Mouse (Mus musculus): ENCODE data around the gene Vps9d1.
"Not testable (repeated sequence)": the region's sequence is repeated elsewhere in the genome, so short reads cannot be mapped to it uniquely, and the experiment has no call there.

Vps9d1 gene

GRCm38 (mm10) chr8:123254099-123254885 lies at the start of gene Vps9d1, which contains the start of gene Zfp276:
TSS of gene Vps9d1 (minus strand) at chr8:123254348.
TSS of gene Zfp276 (plus strand) at chr8:123254195.
- in situ Hi-C loops (cut with MboI), result no loop called here

GRCm38 (mm10) chr8:123298301-123298700 lies 44.2 kb upstream of the Vps9d1 start:
- in situ Hi-C loops (cut with MboI), result no loop called here

GRCm38 (mm10) chr8:123292785-123293184 lies 38.6 kb upstream of the Vps9d1 start:
- in situ Hi-C loops (cut with MboI), result no loop called here

- in situ Hi-C loops (cut with MboI), result no loop called here
Measured at GRCm38 (mm10) chr8:123292281-123292680, 38.1 kb upstream of the Vps9d1 start.

GRCm38 (mm10) chr8:123291716-123292115 lies 37.6 kb upstream of the Vps9d1 start:
- in situ Hi-C loops (cut with MboI), result no loop called here

GRCm38 (mm10) chr8:123290679-123291078 lies 36.5 kb upstream of the Vps9d1 start:
- in situ Hi-C loops (cut with MboI), result no loop called here

GRCm38 (mm10) chr8:123290166-123290565 lies 36.0 kb upstream of the Vps9d1 start:
- in situ Hi-C loops (cut with MboI), result no loop called here

- in situ Hi-C loops (cut with MboI), result no loop called here
Measured at GRCm38 (mm10) chr8:123287362-123287761, 33.2 kb upstream of the Vps9d1 start.

- in situ Hi-C loops (cut with MboI), result no loop called here
Measured at GRCm38 (mm10) chr8:123284493-123284892, 30.3 kb upstream of the Vps9d1 start.

GRCm38 (mm10) chr8:123283991-123284390 lies 29.8 kb upstream of the Vps9d1 start:
- in situ Hi-C loops (cut with MboI), result no loop called here

GRCm38 (mm10) chr8:123282994-123283393 lies 28.8 kb upstream of the Vps9d1 start:
- in situ Hi-C loops (cut with MboI), result not testable (repeated sequence)

- in situ Hi-C loops (cut with MboI), result no loop called here
Measured at GRCm38 (mm10) chr8:123280302-123281094, 26.4 kb upstream of the Vps9d1 start.

- in situ Hi-C loops (cut with MboI), result no loop called here
Measured at GRCm38 (mm10) chr8:123279828-123280227, 25.7 kb upstream of the Vps9d1 start.

GRCm38 (mm10) chr8:123278445-123278844 lies 24.3 kb upstream of the Vps9d1 start:
- in situ Hi-C loops (cut with MboI), result no loop called here

GRCm38 (mm10) chr8:123275096-123275495 lies 20.9 kb upstream of the Vps9d1 start:
- in situ Hi-C loops (cut with MboI), result no loop called here

GRCm38 (mm10) chr8:123274447-123274846 lies 20.3 kb upstream of the Vps9d1 start:
- in situ Hi-C loops (cut with MboI), result no loop called here

- in situ Hi-C loops (cut with MboI), result no loop called here
Measured at GRCm38 (mm10) chr8:123271901-123272300, 17.8 kb upstream of the Vps9d1 start.

GRCm38 (mm10) chr8:123271147-123271546 lies 17.0 kb upstream of the Vps9d1 start:
- in situ Hi-C loops (cut with MboI), result no loop called here

- in situ Hi-C loops (cut with MboI), result no loop called here
Measured at GRCm38 (mm10) chr8:123267926-123268656, 13.9 kb upstream of the Vps9d1 start.

GRCm38 (mm10) chr8:123257593-123257992 lies 3.4 kb upstream of the Vps9d1 start:
- in situ Hi-C loops (cut with MboI), result not testable (repeated sequence)

- in situ Hi-C loops (cut with MboI), result no loop called here
Measured at GRCm38 (mm10) chr8:123257114-123257513, 3.0 kb upstream of the Vps9d1 start.

- in situ Hi-C loops (cut with MboI), result no loop called here
Measured at GRCm38 (mm10) chr8:123255170-123255569, 1.0 kb upstream of the Vps9d1 start.

Measured in mature B cell (primary cell).